Comparison of ENCODE assay signal across 8 mouse cellular contexts in the genomic region with DNA sequence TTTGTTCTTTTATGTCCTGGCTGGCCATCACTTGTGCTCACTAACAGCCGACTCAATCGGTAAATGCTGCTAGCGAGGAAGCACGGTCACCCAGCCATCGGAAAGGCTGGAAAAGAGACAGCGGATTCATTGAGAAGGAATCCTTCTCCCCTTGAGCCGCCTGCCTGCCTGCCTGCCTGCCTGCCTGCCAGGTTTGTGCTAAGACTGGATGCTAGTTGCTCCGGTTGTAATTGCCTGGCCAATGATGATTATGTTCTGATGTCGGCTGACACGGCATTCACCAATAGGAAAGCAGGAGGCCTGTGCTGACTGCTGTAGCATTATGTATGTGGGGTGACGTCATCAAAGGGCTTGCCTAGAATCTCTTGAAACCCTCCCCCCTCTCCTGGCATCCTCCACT. TPM values are rescaled to one million over a fixed set of nuclear protein-coding genes. Genes with fewer than 3 reads are reported as not detected.
DNase-seq lines count a peak whose midpoint lies in the region; ATAC-seq and TF ChIP-seq lines count a peak whose summit lies in the region.

No protein-coding gene starts in this region.

- H3ac ChIP-seq in C2C12 (ENCODE audit: control insufficient read depth, insufficient read length, low read depth): peak overlapping the region; percentile 67

- peak; percentile 77; the same call in 1 of the 2 replicates for TF ChIP-seq POLR2A in brain, embryonic 14.5 days (IDR thresholded peaks at IDR 0.05; ENCODE audit: borderline replicate concordance, extremely low read depth, insufficient read depth, insufficient read length, poor library complexity, severe bottlenecking)

- peaks cover 43% of the 10 kb centered on the region for H3K79me3 ChIP-seq in C2C12 (ENCODE audit: low read depth)

- 0% methylated on average over 11 of the region's 11 CpGs for WGBS in heart, embryonic 12.5 days
- 0% methylated on average over 11 of the region's 11 CpGs for WGBS in kidney, postnatal 0 days
- 5% methylated on average over 11 of the region's 11 CpGs for WGBS in liver, embryonic 11.5 days
- under 1% methylated on average over 11 of the region's 11 CpGs for WGBS in stomach, embryonic 14.5 days

- peaks cover 81% of the 10 kb centered on the region for H3K79me2 ChIP-seq in C2C12 (ENCODE audit: control insufficient read depth, insufficient read depth)

- H3K4me1 ChIP-seq in erythroblast, embryonic 14.5 days (ENCODE audit: control insufficient read depth): peaks cover 49% of the 10 kb centered on the region
- H3K4me1 ChIP-seq in heart, embryonic 12.5 days (replicated peaks): peaks cover 25% of the 10 kb centered on the region
- H3K4me1 ChIP-seq in kidney, postnatal 0 days (replicated peaks; ENCODE audit: insufficient read depth, low read length): peaks cover 20% of the 10 kb centered on the region
- peaks cover 22% of the 10 kb centered on the region for H3K4me1 ChIP-seq in liver, embryonic 11.5 days (replicated peaks; ENCODE audit: control insufficient read depth, insufficient read depth, low read length)
- H3K4me1 ChIP-seq in stomach, embryonic 14.5 days (ENCODE audit: control insufficient read depth, insufficient read depth, low read length): peaks cover 18% of the 10 kb centered on the region

- H3K27me3 ChIP-seq in C2C12 (ENCODE audit: control insufficient read depth, insufficient read depth, insufficient read length): no peaks in the 10 kb centered on the region
- H3K27me3 ChIP-seq in erythroblast, embryonic 14.5 days (ENCODE audit: control insufficient read depth): peaks cover 13% of the 10 kb centered on the region
- H3K27me3 ChIP-seq in heart, embryonic 12.5 days (replicated peaks): no peaks in the 10 kb centered on the region
- H3K27me3 ChIP-seq in kidney, postnatal 0 days (ENCODE audit: insufficient read depth, low read length): no peaks in the 10 kb centered on the region
- no peaks in the 10 kb centered on the region for H3K27me3 ChIP-seq in liver, embryonic 11.5 days (replicated peaks; ENCODE audit: control insufficient read depth, insufficient read depth, low read length)
- no peaks in the 10 kb centered on the region for H3K27me3 ChIP-seq in stomach, embryonic 14.5 days (ENCODE audit: control insufficient read depth, insufficient read depth, low read length)

- H3K27ac ChIP-seq in heart, embryonic 12.5 days (ENCODE audit: poor library complexity, severe bottlenecking): peak overlapping the region; percentile 95
- H3K27ac ChIP-seq in kidney, postnatal 0 days: peak overlapping the region; percentile 75
- H3K27ac ChIP-seq in liver, embryonic 11.5 days (ENCODE audit: low read depth, low read length): peak overlapping the region; percentile 63
- peak overlapping the region; percentile 90 for H3K27ac ChIP-seq in stomach, embryonic 14.5 days (ENCODE audit: low read length)

- no peaks in the 10 kb centered on the region for H3K9me3 ChIP-seq in erythroblast, embryonic 14.5 days (ENCODE audit: control insufficient read depth, low read length)
- H3K9me3 ChIP-seq in heart, embryonic 12.5 days (replicated peaks): no peaks in the 10 kb centered on the region
- no peaks in the 10 kb centered on the region for H3K9me3 ChIP-seq in kidney, postnatal 0 days (replicated peaks; ENCODE audit: low read length)
- H3K9me3 ChIP-seq in liver, embryonic 11.5 days (ENCODE audit: control insufficient read depth, low read length): no peaks in the 10 kb centered on the region
- H3K9me3 ChIP-seq in stomach, embryonic 14.5 days (ENCODE audit: control insufficient read depth, low read depth, low read length): no peaks in the 10 kb centered on the region

- TF ChIP-seq CTCF in C2C12 (IDR thresholded peaks at IDR 0.05; ENCODE audit: control insufficient read depth, insufficient read depth, insufficient read length): no peak
- TF ChIP-seq CTCF in brain, embryonic 14.5 days (IDR thresholded peaks at IDR 0.05; ENCODE audit: borderline replicate concordance, extremely low read depth, insufficient read depth, insufficient read length): no peak
- 0 out of 2 replicates have a peak, but pooled peaks have one; percentile 17 for TF ChIP-seq CTCF in kidney, postnatal 0 days (IDR thresholded peaks at IDR 0.05; ENCODE audit: low read depth)

- DNase-seq in brain, embryonic 14.5 days (ENCODE audit: low read depth): peak; percentile 100
- DNase-seq in kidney, postnatal 0 days (ENCODE audit: low spot score): peak; percentile 99
- peak; percentile 74 for DNase-seq in liver, embryonic 11.5 days (ENCODE audit: low spot score)
- DNase-seq in naive thymus-derived CD4-positive, alpha-beta T cell, adult 2 months (ENCODE audit: low read depth): peak; percentile 97

- H3K36me3 ChIP-seq in C2C12 (ENCODE audit: control insufficient read depth, insufficient read depth): peaks cover 22% of the 10 kb centered on the region
- no peaks in the 10 kb centered on the region; the same call in 1 of the 2 replicates for H3K36me3 ChIP-seq in erythroblast, embryonic 14.5 days (ENCODE audit: control insufficient read depth)
- no peaks in the 10 kb centered on the region for H3K36me3 ChIP-seq in heart, embryonic 12.5 days
- no peaks in the 10 kb centered on the region for H3K36me3 ChIP-seq in kidney, postnatal 0 days (ENCODE audit: insufficient read depth, low read length)
- no peaks in the 10 kb centered on the region; the same call in 1 of the 2 replicates for H3K36me3 ChIP-seq in liver, embryonic 11.5 days (ENCODE audit: control insufficient read depth, insufficient read depth, low read length)
- H3K36me3 ChIP-seq in stomach, embryonic 14.5 days (ENCODE audit: control insufficient read depth, insufficient read depth, low read length): no peaks in the 10 kb centered on the region; the same call in 1 of the 2 replicates

- peak overlapping the region; percentile 71 for H3K9ac ChIP-seq in heart, embryonic 12.5 days
- H3K9ac ChIP-seq in kidney, postnatal 0 days (ENCODE audit: low read depth, low read length): peak overlapping the region; percentile 38; the same call in 1 of the 2 replicates
- H3K9ac ChIP-seq in liver, embryonic 11.5 days (ENCODE audit: low read depth, low read length): peak overlapping the region; percentile 56
- H3K9ac ChIP-seq in stomach, embryonic 14.5 days (replicated peaks; ENCODE audit: low read depth, low read length): peak overlapping the region; percentile 4; the same call in 1 of the 2 replicates

- H3K4me2 ChIP-seq in heart, embryonic 12.5 days: peak overlapping the region; percentile 65
- H3K4me2 ChIP-seq in kidney, postnatal 0 days (ENCODE audit: low read length): peak overlapping the region; percentile 87
- H3K4me2 ChIP-seq in liver, embryonic 11.5 days: peak overlapping the region; percentile 85
- peak overlapping the region; percentile 77 for H3K4me2 ChIP-seq in stomach, embryonic 14.5 days (replicated peaks; ENCODE audit: low read depth, low read length)

- ATAC-seq in heart, embryonic 12.5 days (ENCODE audit: insufficient number of reproducible peaks, low FRiP score): peak; percentile 93
- peak; percentile 84 for ATAC-seq in kidney, postnatal 0 days (replicated peaks; ENCODE audit: low FRiP score, low read depth)
- peak; percentile 87 for ATAC-seq in liver, embryonic 11.5 days (replicated peaks; ENCODE audit: low FRiP score)
- ATAC-seq in stomach, embryonic 14.5 days (ENCODE audit: insufficient number of reproducible peaks, insufficient read depth, low FRiP score, low read depth): peak; percentile 93

- no peak overlapping the region for H3K4me3 ChIP-seq in C2C12 (ENCODE audit: insufficient read depth, poor library complexity, severe bottlenecking)
- peak overlapping the region; percentile 58 for H3K4me3 ChIP-seq in erythroblast, embryonic 14.5 days (replicated peaks)
- H3K4me3 ChIP-seq in heart, embryonic 12.5 days: peak overlapping the region; percentile 34
- H3K4me3 ChIP-seq in kidney, postnatal 0 days (replicated peaks; ENCODE audit: low read depth, low read length): peak overlapping the region; percentile 25
- peak overlapping the region; percentile 37 for H3K4me3 ChIP-seq in liver, embryonic 11.5 days (ENCODE audit: low read depth, low read length)
- H3K4me3 ChIP-seq in stomach, embryonic 14.5 days (ENCODE audit: low read depth, low read length): peak overlapping the region; percentile 78

TF ChIP-seq in C2C12, 6 proteins besides CTCF, POLR2A, EP300 and RAD21:
- no peak for TF ChIP-seq CEBPB (IDR thresholded peaks at IDR 0.05; ENCODE audit: low read depth)
- TF ChIP-seq USF1 (IDR thresholded peaks at IDR 0.05; ENCODE audit: low read depth): peak; percentile 55
TF ChIP-seq in C2C12: peak in this region for 1.

RNA-seq across cellular contexts. Expression of a gene that starts 4.0 kb away (rescaled TPM):
- polyA plus RNA-seq in C2C12 (2012; fragmentation: generic; extraction: Trizol): 8.0 TPM
- polyA plus RNA-seq in brain, embryonic 14.5 days (2012; rRNA removed): 30.9 and 32.2 TPM in 2 replicates
- 0.01 TPM in 1 of 2 replicates, not detected in the other for polyA plus RNA-seq in erythroblast, embryonic 14.5 days (2012)
- polyA plus RNA-seq in heart, embryonic 12.5 days (2016; fragmentation: Nextera tagmentation; extraction: Ambion mirVana): 18.5 and 20.2 TPM in 2 replicates
- polyA plus RNA-seq in kidney, postnatal 0 days (2015; fragmentation: Nextera tagmentation; extraction: Ambion mirVana): 34.2 and 37.0 TPM in 2 replicates
- 26.6 and 28.3 TPM in 2 replicates for polyA plus RNA-seq in liver, embryonic 11.5 days (2014; fragmentation: Nextera tagmentation; extraction: Ambion mirVana)
- 37.6 and 41.3 TPM in 2 replicates for polyA plus RNA-seq in stomach, embryonic 14.5 days (2014; fragmentation: Nextera tagmentation; extraction: Ambion mirVana)

Comparison
In these comparisons a context has a peak if more than half of its experiments do, and no peak if none do; other contexts are left out.
1. H3K9ac ChIP-seq: peak in every context shown above with its lines; median percentile 71 in heart, embryonic 12.5 days; 56 in liver, embryonic 11.5 days; 38 in kidney, postnatal 0 days; 4 in stomach, embryonic 14.5 days.